Mouse (Mus musculus) CH12.LX (cell line): ENCODE measurements around the gene Dusp21.

Source experiments
- CTCF ChIP-seq, 2 experiments: IDR thresholded peaks in 1 of 2; conservative IDR thresholded peaks in 1 of 2; 2 replicates each; pipeline ENCODE4 v1.5.1; 2011 to 2012; ENCODE audit warnings: low read depth in 2 of 2, low read length in 2 of 2, improper control_type of control experiment in 1 of 2, inconsistent platforms in 1 of 2, mild to moderate bottlenecking in 1 of 2, moderate library complexity in 1 of 2
- EP300 ChIP-seq: IDR thresholded peaks from 2 replicates; pipeline ENCODE4 v1.6.1; 2011; ENCODE audit warnings: low read length, improper control_type of control experiment
- IRF4 ChIP-seq: IDR thresholded peaks from 2 replicates; pipeline ENCODE4 v1.6.1; 2014; ENCODE audit warnings: low read depth, mild to moderate bottlenecking, inconsistent platforms, low read length, improper control_type of control experiment
- MXI1 ChIP-seq: IDR thresholded peaks from 2 replicates; pipeline ENCODE4 v1.6.1; 2011; ENCODE audit warnings: mild to moderate bottlenecking, low read depth, low read length, improper control_type of control experiment
- MYC ChIP-seq: IDR thresholded peaks from 2 replicates; pipeline ENCODE4 v1.6.1; 2011; ENCODE audit warnings: low read depth, mild to moderate bottlenecking, improper control_type of control experiment, low read length
- POLR2A ChIP-seq: IDR thresholded peaks from 2 replicates; pipeline ENCODE4 v1.6.1; 2011; ENCODE audit warnings: low read depth, mild to moderate bottlenecking, improper control_type of control experiment, low read length
- USF2 ChIP-seq: conservative IDR thresholded peaks from 2 replicates; pipeline ENCODE4 v1.6.1; 2011; ENCODE audit warnings: low read depth, low read length, improper control_type of control experiment
- ZNF384 ChIP-seq: IDR thresholded peaks from 2 replicates; pipeline ENCODE4 v1.6.1; 2012; ENCODE audit warnings: low read depth, low read length, improper control_type of control experiment, inconsistent platforms

DNA sequence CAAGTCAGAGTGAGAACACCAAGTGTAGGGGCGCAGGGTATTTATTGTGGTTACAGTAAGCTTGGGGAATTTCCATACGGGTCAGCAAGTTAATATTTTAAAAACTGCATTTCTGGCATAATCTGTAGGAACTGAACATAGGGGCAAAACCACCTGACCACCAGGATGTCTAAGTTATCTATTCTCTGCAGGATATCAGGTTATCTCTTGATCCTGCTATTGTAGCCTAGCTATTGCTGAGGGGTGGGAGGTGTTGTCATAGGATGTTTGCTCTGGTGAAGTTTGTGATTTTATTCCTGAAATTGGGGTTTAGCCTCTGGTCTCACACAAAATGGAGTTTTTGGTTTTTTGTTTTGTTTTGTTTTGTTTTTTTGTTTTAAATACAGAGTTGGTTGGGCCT is 42.6 kb downstream of the Dusp21 start:
- TF ChIP-seq USF2 (no peak), IRF4 (no peak), POLR2A (no peak), CTCF (conservative IDR thresholded peaks at IDR 0.05 in 1 of 2, IDR thresholded peaks at IDR 0.05 in 1 of 2; ENCODE audit: low read depth in 2 of 2, low read length in 2 of 2) (no peak), MXI1 (no peak), ZNF384 (no peak), MYC (no peak), EP300 (no peak)
